Mouse (Mus musculus): ENCODE results near the gene Defb21.

The Defb21 gene

GRCm38 (mm10) chr2:152572114-152572794 is at the start of gene Defb21:
Gene Defb21 (plus strand): TSS chr2:152572744.
- no peak for DNase-seq (ENCODE audit: low spot score)

GRCm38 (mm10) chr2:152539944-152540710 is 32.4 kb upstream of the Defb21 start, which contains the start of gene Defb29:
Gene Defb29 (minus strand): TSS chr2:152540098.
- no peak for DNase-seq (ENCODE audit: low spot score)

- DNase-seq (ENCODE audit: low spot score) = no peak
Measured at GRCm38 (mm10) chr2:152541979-152542378, 30.6 kb upstream of the Defb21 start.

- DNase-seq (ENCODE audit: low spot score) = no peak
Measured at GRCm38 (mm10) chr2:152542897-152543296, 29.6 kb upstream of the Defb21 start.

- DNase-seq (ENCODE audit: low spot score) = no peak
Measured at GRCm38 (mm10) chr2:152543478-152543877, 29.1 kb upstream of the Defb21 start.

GRCm38 (mm10) chr2:152544691-152545090 is 27.9 kb upstream of the Defb21 start:
- peak; percentile 67 for DNase-seq (ENCODE audit: low spot score)

- DNase-seq (ENCODE audit: low spot score) = peak; percentile 63
Measured at GRCm38 (mm10) chr2:152548124-152548523, 24.4 kb upstream of the Defb21 start.

- peak; percentile 58 for DNase-seq (ENCODE audit: low spot score)
Measured at GRCm38 (mm10) chr2:152553774-152554423, 18.6 kb upstream of the Defb21 start.

- no peak for DNase-seq (ENCODE audit: low spot score)
Measured at GRCm38 (mm10) chr2:152556655-152557054, 15.9 kb upstream of the Defb21 start.

- no peak for DNase-seq (ENCODE audit: low spot score)
Measured at GRCm38 (mm10) chr2:152569038-152569437, 3.5 kb upstream of the Defb21 start, which contains the start of gene Gm17416. Gene Gm17416 (plus strand): TSS chr2:152569338.

- no peak for DNase-seq (ENCODE audit: low spot score)
Measured at GRCm38 (mm10) chr2:152569881-152570280, 2.7 kb upstream of the Defb21 start.

- peak; percentile 46 for DNase-seq (ENCODE audit: low spot score)
Measured at GRCm38 (mm10) chr2:152570313-152570712, 2.2 kb upstream of the Defb21 start.

GRCm38 (mm10) chr2:152573484-152573883 is 940 bp downstream of the Defb21 start:
- DNase-seq (ENCODE audit: low spot score) = no peak

GRCm38 (mm10) chr2:152580107-152580506 is 7.6 kb downstream of the Defb21 start, which contains the start of gene Defb19:
Gene Defb19 (minus strand): TSS chr2:152580312.
- DNase-seq (ENCODE audit: low spot score) = no peak

GRCm38 (mm10) chr2:152580612-152581011 is 8.1 kb downstream of the Defb21 start:
- DNase-seq (ENCODE audit: low spot score) = no peak

GRCm38 (mm10) chr2:152586926-152587560 is 14.5 kb downstream of the Defb21 start:
- DNase-seq (ENCODE audit: low spot score) = no peak

- DNase-seq (ENCODE audit: low spot score) = no peak
Measured at GRCm38 (mm10) chr2:152588450-152588849, 15.9 kb downstream of the Defb21 start.

GRCm38 (mm10) chr2:152589021-152589420 is 16.5 kb downstream of the Defb21 start:
- DNase-seq (ENCODE audit: low spot score) = no peak

GRCm38 (mm10) chr2:152599299-152599698 is 26.8 kb downstream of the Defb21 start, which contains the start of gene Defb45:
Gene Defb45 (minus strand): TSS chr2:152599399.
- no peak for DNase-seq (ENCODE audit: low spot score)

- no peak for DNase-seq (ENCODE audit: low spot score)
Measured at GRCm38 (mm10) chr2:152600076-152600475, 27.5 kb downstream of the Defb21 start.

- no peak for DNase-seq (ENCODE audit: low spot score)
Measured at GRCm38 (mm10) chr2:152601275-152601960, 28.9 kb downstream of the Defb21 start.
